Mouse (Mus musculus) liver, embryonic 13.5 days (tissue): ENCODE measurements at regions not wholly inside any gene's neighbourhood (a gene's known extent, or its start where the extent isn't known, plus 50 kb on each side); places are given as distances from the start of the nearest gene placed in this dataset.

Source experiments
- ATAC-seq: fragments of 200-750 bp; cut with Nextera tagmentation; 2 replicates; pipeline ENCODE4 v1.8.0; 2017; ENCODE audit warnings: low read depth, mild to moderate bottlenecking, moderate number of reproducible peaks, moderate library complexity
- DNase-seq: peaks from one replicate; pipeline ENCODE4 v3.0.0; 2022
- H3K27ac ChIP-seq: fragments of 300-500 bp; sonication (generic); 2 replicates; pipeline ENCODE4 v1.5.1; 2015; ENCODE audit warnings: moderate library complexity, mild to moderate bottlenecking, inconsistent platforms
- H3K27me3 ChIP-seq: fragments of 300-500 bp; sonication (generic); 2 replicates; pipeline ENCODE4 v1.6.1; 2015; ENCODE audit warnings: mild to moderate bottlenecking, inconsistent platforms
- H3K36me3 ChIP-seq: fragments of 300-500 bp; sonication (generic); 2 replicates; pipeline ENCODE4 v1.6.1; 2015; ENCODE audit warnings: mild to moderate bottlenecking, inconsistent platforms
- H3K4me1 ChIP-seq: fragments of 300-500 bp; sonication (generic); replicated peaks from 2 replicates; pipeline ENCODE4 v1.6.1; 2015; ENCODE audit warnings: inconsistent platforms
- H3K4me2 ChIP-seq: fragments of 300-500 bp; sonication (generic); 2 replicates; pipeline ENCODE4 v1.6.1; 2015; ENCODE audit warnings: inconsistent platforms, mild to moderate bottlenecking, moderate library complexity
- H3K4me3 ChIP-seq: fragments of 300-500 bp; sonication (generic); replicated peaks from 2 replicates; pipeline ENCODE4 v1.5.1; 2015; ENCODE audit warnings: mild to moderate bottlenecking, inconsistent platforms
- H3K9ac ChIP-seq: fragments of 300-500 bp; sonication (generic); 2 replicates; pipeline ENCODE4 v1.6.1; 2015; ENCODE audit warnings: mild to moderate bottlenecking, inconsistent platforms
- H3K9me3 ChIP-seq: fragments of 300-500 bp; sonication (generic); replicated peaks from 2 replicates; pipeline ENCODE4 v1.6.1; 2016; ENCODE audit warnings: inconsistent platforms
- WGBS: fragments of 180-500 bp; shearing (Covaris S2); methylation state at CpG from one replicate; pipeline ENCODE4 v1.1.7; 2015; ENCODE audit not compliant: insufficient replicate concordance; 5-methylcytosine and 5-hydroxymethylcytosine counted together

GRCm38 (mm10) chr10:72762964-72763363 is 108.3 kb downstream of the Zwint start:
- no peak for DNase-seq
- no peaks in the 10 kb centered on the region for H3K9me3 ChIP-seq
- H3K9ac ChIP-seq: no peak overlapping the region
- H3K4me2 ChIP-seq: no peak overlapping the region
- no peak overlapping the region for H3K27ac ChIP-seq
- ATAC-seq: no peak
- no peaks in the 10 kb centered on the region for H3K27me3 ChIP-seq
- H3K36me3 ChIP-seq: no peaks in the 10 kb centered on the region
- H3K4me3 ChIP-seq: no peak overlapping the region
- H3K4me1 ChIP-seq: no peaks in the 10 kb centered on the region
- WGBS: 56% methylated on average over 6 of the region's 6 CpGs

- Histone ChIP-seq H3K9me3 (no peaks in the 10 kb centered on the region), H3K4me1 (no peaks in the 10 kb centered on the region), H3K27me3 (no peaks in the 10 kb centered on the region), H3K36me3 (no peaks in the 10 kb centered on the region), H3K9ac (no peak overlapping the region), H3K4me2 (no peak overlapping the region), H3K27ac (no peak overlapping the region), H3K4me3 (no peak overlapping the region)
- ATAC-seq (0 out of 2 replicates have a peak, but pooled peaks have one; percentile 39), DNase-seq (no peak)
- WGBS: 9% methylated on average over 3 of the region's 3 CpGs
Observed at GRCm38 (mm10) chr10:72778356-72778755, 123.7 kb downstream of the Zwint start.

GRCm38 (mm10) chr10:72811614-72812013 is 157.0 kb downstream of the Zwint start:
- 74% methylated on average over 8 of the region's 8 CpGs for WGBS
- Histone ChIP-seq H3K27ac (no peak overlapping the region), H3K4me3 (no peak overlapping the region), H3K27me3 (no peaks in the 10 kb centered on the region), H3K36me3 (no peaks in the 10 kb centered on the region), H3K4me1 (no peaks in the 10 kb centered on the region), H3K9me3 (no peaks in the 10 kb centered on the region), H3K9ac (no peak overlapping the region), H3K4me2 (no peak overlapping the region)
- ATAC-seq (no peak), DNase-seq (no peak)

- ATAC-seq (no peak), DNase-seq (no peak)
- H3K9ac ChIP-seq: no peak overlapping the region
- H3K4me2 ChIP-seq: no peak overlapping the region
- H3K27ac ChIP-seq: no peak overlapping the region
- H3K36me3 ChIP-seq: no peaks in the 10 kb centered on the region
- H3K9me3 ChIP-seq: no peaks in the 10 kb centered on the region
- no peaks in the 10 kb centered on the region for H3K4me1 ChIP-seq
- 38% methylated on average over 1 of the region's 1 CpGs for WGBS
- H3K4me3 ChIP-seq: no peak overlapping the region
- no peaks in the 10 kb centered on the region for H3K27me3 ChIP-seq
Observed at GRCm38 (mm10) chr10:72847358-72848082, 192.9 kb downstream of the Zwint start.

- ATAC-seq (no peak), DNase-seq (no peak)
- Histone ChIP-seq H3K4me1 (no peaks in the 10 kb centered on the region), H3K36me3 (no peaks in the 10 kb centered on the region), H3K9me3 (no peaks in the 10 kb centered on the region), H3K27ac (no peak overlapping the region), H3K27me3 (no peaks in the 10 kb centered on the region), H3K4me3 (no peak overlapping the region), H3K9ac (no peak overlapping the region), H3K4me2 (no peak overlapping the region)
- WGBS: 38% methylated on average over 1 of the region's 1 CpGs
Observed at GRCm38 (mm10) chr10:72867956-72868355, 213.3 kb downstream of the Zwint start.
